Mouse (Mus musculus): ENCODE results near the gene Elobl. TPM values are rescaled to one million over a fixed set of nuclear protein-coding genes. Genes with fewer than 3 reads are reported as not detected.

Gene Elobl
- polyA plus RNA-seq, 1 experiment from 2014 or later: not detected

GRCm38 (mm10) chr11:88954803-88955202 lies 11.9 kb downstream of the Elobl start:
- 0% methylated on average over 4 of the region's 4 CpGs for WGBS
- no peak overlapping the region for H3K9ac ChIP-seq (replicated peaks; ENCODE audit: low read depth)
- TF ChIP-seq EP300 (IDR thresholded peaks at IDR 0.05): no peak
- TF ChIP-seq CTCF (IDR thresholded peaks at IDR 0.05): no peak
- no peaks in the 10 kb centered on the region for H3K4me1 ChIP-seq (ENCODE audit: insufficient read depth, low read depth, low read length)
- peak overlapping the region; percentile 43 for H3K27ac ChIP-seq (ENCODE audit: low read length)
- H3K4me2 ChIP-seq (replicated peaks; ENCODE audit: low read depth, low read length): peak overlapping the region; percentile 54
- no peaks in the 10 kb centered on the region for H3K27me3 ChIP-seq (replicated peaks; ENCODE audit: insufficient read depth, low read length)
- ATAC-seq (peak; percentile 67), DNase-seq (ENCODE audit: low spot score) (peak; percentile 71)
- H3K9me3 ChIP-seq (ENCODE audit: low read length): no peaks in the 10 kb centered on the region
- no peaks in the 10 kb centered on the region for H3K36me3 ChIP-seq (ENCODE audit: insufficient read depth, low read length)
- H3K4me3 ChIP-seq (ENCODE audit: low read depth, low read length): peak overlapping the region; percentile 41

- Histone ChIP-seq H3K27ac (ENCODE audit: low read length) (no peak overlapping the region), H3K4me3 (ENCODE audit: low read depth, low read length) (no peak overlapping the region), H3K4me1 (ENCODE audit: insufficient read depth, low read depth, low read length) (no peaks in the 10 kb centered on the region), H3K4me2 (replicated peaks; ENCODE audit: low read depth, low read length) (no peak overlapping the region), H3K36me3 (ENCODE audit: insufficient read depth, low read length) (no peaks in the 10 kb centered on the region), H3K9me3 (ENCODE audit: low read length) (no peaks in the 10 kb centered on the region), H3K9ac (replicated peaks; ENCODE audit: low read depth) (no peak overlapping the region), H3K27me3 (replicated peaks; ENCODE audit: insufficient read depth, low read length) (no peaks in the 10 kb centered on the region)
- no peak for TF ChIP-seq EP300 (IDR thresholded peaks at IDR 0.05)
- TF ChIP-seq CTCF (IDR thresholded peaks at IDR 0.05): no peak
- no peak for ATAC-seq
- DNase-seq (ENCODE audit: low spot score): no peak
- 82% methylated on average over 3 of the region's 3 CpGs for WGBS
These were observed 13.1 kb downstream of the Elobl start for GRCm38 (mm10) chr11:88953582-88953981.

GRCm38 (mm10) chr11:88952117-88952516 lies 14.6 kb downstream of the Elobl start:
- Histone ChIP-seq H3K4me2 (replicated peaks; ENCODE audit: low read depth, low read length) (no peak overlapping the region), H3K4me1 (ENCODE audit: insufficient read depth, low read depth, low read length) (no peaks in the 10 kb centered on the region), H3K9ac (replicated peaks; ENCODE audit: low read depth) (no peak overlapping the region), H3K36me3 (ENCODE audit: insufficient read depth, low read length) (no peaks in the 10 kb centered on the region), H3K4me3 (ENCODE audit: low read depth, low read length) (no peak overlapping the region), H3K27me3 (replicated peaks; ENCODE audit: insufficient read depth, low read length) (no peaks in the 10 kb centered on the region), H3K9me3 (ENCODE audit: low read length) (no peaks in the 10 kb centered on the region), H3K27ac (ENCODE audit: low read length) (no peak overlapping the region)
- 96% methylated on average over 5 of the region's 5 CpGs for WGBS
- DNase-seq (ENCODE audit: low spot score) (no peak), ATAC-seq (no peak)
- TF ChIP-seq CTCF (IDR thresholded peaks at IDR 0.05): no peak
- no peak for TF ChIP-seq EP300 (IDR thresholded peaks at IDR 0.05)

DNA sequence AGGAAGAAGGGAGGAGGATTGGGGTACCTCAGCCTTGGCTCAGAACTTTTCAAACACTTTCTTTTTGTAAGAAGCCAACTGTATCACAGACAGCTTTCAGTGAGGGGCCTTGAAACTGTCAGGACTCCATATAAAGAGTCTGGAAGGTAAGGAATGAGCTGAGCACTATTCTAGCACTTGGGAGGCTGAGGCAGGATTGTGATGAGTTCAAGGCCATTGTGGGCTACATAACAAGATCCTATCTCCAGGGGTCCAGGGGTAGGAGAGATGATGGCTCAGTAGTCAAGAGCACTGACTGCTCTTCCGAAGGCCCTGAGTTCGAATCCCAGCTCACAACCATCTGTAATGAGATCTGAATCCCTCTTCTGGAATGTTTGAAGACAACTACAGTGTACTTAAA lies 15.2 kb downstream of the Elobl start:
- Histone ChIP-seq H3K4me3 (ENCODE audit: low read depth, low read length) (no peak overlapping the region), H3K27ac (ENCODE audit: low read length) (no peak overlapping the region), H3K27me3 (replicated peaks; ENCODE audit: insufficient read depth, low read length) (no peaks in the 10 kb centered on the region), H3K4me2 (replicated peaks; ENCODE audit: low read depth, low read length) (no peak overlapping the region), H3K9ac (replicated peaks; ENCODE audit: low read depth) (no peak overlapping the region), H3K36me3 (ENCODE audit: insufficient read depth, low read length) (no peaks in the 10 kb centered on the region), H3K9me3 (ENCODE audit: low read length) (no peaks in the 10 kb centered on the region), H3K4me1 (ENCODE audit: insufficient read depth, low read depth, low read length) (no peaks in the 10 kb centered on the region)
- no peak for DNase-seq (ENCODE audit: low spot score)
- WGBS: 98% methylated on average over 2 of the region's 2 CpGs
- no peak for ATAC-seq
- TF ChIP-seq CTCF (IDR thresholded peaks at IDR 0.05) (no peak), EP300 (IDR thresholded peaks at IDR 0.05) (no peak)

DNA sequence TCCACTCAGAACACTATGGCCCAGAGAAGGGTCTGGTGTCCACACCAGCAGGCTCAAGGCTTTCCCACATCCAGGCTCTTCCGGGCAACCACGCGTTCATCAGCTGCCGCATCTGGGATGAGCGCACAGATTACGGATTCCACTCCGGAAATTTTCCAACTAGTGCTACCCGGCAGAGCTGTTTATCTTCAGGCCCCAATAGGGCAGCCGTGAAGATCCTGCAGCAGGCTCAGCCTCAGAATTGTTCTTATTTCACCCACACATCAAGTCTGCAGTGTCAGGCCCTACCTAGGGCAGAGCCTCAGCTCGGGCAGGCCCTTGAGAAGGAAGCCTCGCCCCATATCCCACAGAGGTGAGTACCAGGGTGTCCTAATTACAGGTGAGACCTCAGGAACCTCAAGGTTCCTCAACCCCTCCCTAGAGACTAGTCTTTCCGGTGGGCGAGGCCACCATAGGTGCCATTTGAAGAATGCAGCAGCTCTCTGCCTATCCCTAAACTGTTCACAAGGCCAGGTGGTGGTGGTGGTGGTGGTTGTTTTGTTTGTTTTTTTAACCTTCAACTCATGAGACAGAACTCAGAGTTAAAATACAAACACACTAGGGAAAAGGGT lies 16.0 kb downstream of the Elobl start:
- no peaks in the 10 kb centered on the region for H3K36me3 ChIP-seq (ENCODE audit: insufficient read depth, low read length)
- H3K4me3 ChIP-seq (ENCODE audit: low read depth, low read length): no peak overlapping the region
- no peak overlapping the region for H3K9ac ChIP-seq (replicated peaks; ENCODE audit: low read depth)
- WGBS: 78% methylated on average over 13 of the region's 13 CpGs
- no peak overlapping the region for H3K27ac ChIP-seq (ENCODE audit: low read length)
- no peaks in the 10 kb centered on the region for H3K9me3 ChIP-seq (ENCODE audit: low read length)
- no peak overlapping the region for H3K4me2 ChIP-seq (replicated peaks; ENCODE audit: low read depth, low read length)
- no peak for ATAC-seq
- no peak for DNase-seq (ENCODE audit: low spot score)
- TF ChIP-seq EP300 (IDR thresholded peaks at IDR 0.05): no peak
- no peak for TF ChIP-seq CTCF (IDR thresholded peaks at IDR 0.05)
- H3K4me1 ChIP-seq (ENCODE audit: insufficient read depth, low read depth, low read length): no peaks in the 10 kb centered on the region
- no peaks in the 10 kb centered on the region for H3K27me3 ChIP-seq (replicated peaks; ENCODE audit: insufficient read depth, low read length)

GRCm38 (mm10) chr11:88949802-88950639 lies 16.7 kb downstream of the Elobl start:
- WGBS: 87% methylated on average over 8 of the region's 8 CpGs
- Histone ChIP-seq H3K9ac (replicated peaks; ENCODE audit: low read depth) (no peak overlapping the region), H3K4me2 (replicated peaks; ENCODE audit: low read depth, low read length) (no peak overlapping the region), H3K4me1 (ENCODE audit: insufficient read depth, low read depth, low read length) (no peaks in the 10 kb centered on the region), H3K27ac (ENCODE audit: low read length) (no peak overlapping the region), H3K36me3 (ENCODE audit: insufficient read depth, low read length) (no peaks in the 10 kb centered on the region), H3K27me3 (replicated peaks; ENCODE audit: insufficient read depth, low read length) (no peaks in the 10 kb centered on the region), H3K4me3 (ENCODE audit: low read depth, low read length) (no peak overlapping the region), H3K9me3 (ENCODE audit: low read length) (no peaks in the 10 kb centered on the region)
- ATAC-seq: no peak
- no peak for TF ChIP-seq CTCF (IDR thresholded peaks at IDR 0.05)
- TF ChIP-seq EP300 (IDR thresholded peaks at IDR 0.05): no peak
- DNase-seq (ENCODE audit: low spot score): no peak
